Mouse (Mus musculus): ENCODE results near the gene Qars. TPM values are rescaled to one million over a fixed set of nuclear protein-coding genes. Genes with fewer than 3 reads are reported as not detected.

Gene Qars
- total RNA-seq (2021), result 10 to 100 TPM; 76.4 to 90.3 TPM
- long read RNA-seq, experiment 1, transcript Qars-201 (24 exons, 2,800 nt), result major isoform, 32 of 44 reads
- long read RNA-seq, experiment 1, partial matches to known transcripts, result 12 of 44 reads
- long read RNA-seq, experiment 1, other reads (novel, unspliced or antisense), result 0 of 44 reads
- long read RNA-seq, experiment 2, transcript Qars-201 (24 exons, 2,800 nt), result major isoform, 17 of 21 reads
- long read RNA-seq, experiment 2, partial matches to known transcripts, result 4 of 21 reads
- long read RNA-seq, experiment 2, other reads (novel, unspliced or antisense), result 0 of 21 reads

DNA sequence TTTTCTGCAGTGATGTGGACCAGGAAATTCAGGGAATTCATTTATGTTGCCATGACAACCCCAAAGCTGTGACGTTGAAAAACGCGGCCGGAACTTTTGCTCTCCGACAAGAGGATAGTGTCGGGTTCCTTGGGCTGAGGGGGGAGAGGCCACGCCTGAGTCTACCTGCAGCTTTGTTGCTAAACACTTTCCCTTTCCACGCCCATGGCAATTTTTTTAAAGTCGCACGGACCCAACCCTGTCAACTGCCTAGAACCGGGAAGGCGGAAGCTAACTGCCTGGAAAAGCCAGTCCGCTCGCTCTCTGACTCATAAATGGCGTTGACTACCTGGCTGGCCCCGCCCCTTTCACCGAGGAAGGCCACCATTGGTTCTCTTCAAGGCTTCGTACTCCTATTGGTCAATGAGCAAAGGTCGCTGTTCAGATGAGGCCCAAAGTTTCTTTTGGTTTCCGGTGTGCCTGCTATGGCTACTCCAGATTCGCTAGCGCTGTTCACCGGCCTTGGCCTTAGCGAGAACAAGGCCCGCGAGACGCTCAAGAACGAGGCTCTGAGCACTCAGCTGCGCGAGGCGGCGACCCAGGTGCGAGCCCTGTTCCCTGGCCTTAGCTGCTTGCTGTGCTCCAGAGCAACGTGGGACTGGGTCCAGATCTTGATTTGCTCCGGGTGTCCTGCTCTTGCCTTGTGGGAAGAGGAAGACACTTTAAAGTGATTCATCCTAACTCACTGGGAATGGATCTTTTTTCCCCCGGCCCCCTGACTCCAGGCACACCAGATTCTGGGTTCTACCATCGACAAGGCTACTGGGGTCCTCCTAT, at the start of gene Qars:
Qars (plus strand) TSS at position 88 of the 816 bp plus-strand sequence.
- DNase-seq, result peak; percentile 96 to 97

DNA sequence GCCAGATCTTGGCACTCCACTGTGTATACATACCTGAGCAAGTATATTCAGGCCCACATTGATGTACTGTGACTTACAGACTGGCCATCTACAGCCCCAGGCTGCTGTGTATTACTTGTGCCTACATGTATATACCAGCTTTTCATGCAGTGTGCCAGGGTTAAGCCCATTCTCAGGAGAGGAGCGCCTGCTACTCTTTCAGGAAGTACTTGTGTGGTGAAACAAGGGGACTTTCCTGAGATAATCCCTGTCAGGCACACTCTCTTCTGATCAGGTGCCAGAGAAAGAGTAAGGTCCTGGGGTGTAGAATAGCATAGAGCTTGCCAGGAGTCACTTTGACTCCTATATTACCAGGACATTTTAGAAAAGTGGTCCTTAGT, 47.6 kb upstream of the Qars start:
- peak in 1 of 2 experiments; percentile 25 for DNase-seq

DNA sequence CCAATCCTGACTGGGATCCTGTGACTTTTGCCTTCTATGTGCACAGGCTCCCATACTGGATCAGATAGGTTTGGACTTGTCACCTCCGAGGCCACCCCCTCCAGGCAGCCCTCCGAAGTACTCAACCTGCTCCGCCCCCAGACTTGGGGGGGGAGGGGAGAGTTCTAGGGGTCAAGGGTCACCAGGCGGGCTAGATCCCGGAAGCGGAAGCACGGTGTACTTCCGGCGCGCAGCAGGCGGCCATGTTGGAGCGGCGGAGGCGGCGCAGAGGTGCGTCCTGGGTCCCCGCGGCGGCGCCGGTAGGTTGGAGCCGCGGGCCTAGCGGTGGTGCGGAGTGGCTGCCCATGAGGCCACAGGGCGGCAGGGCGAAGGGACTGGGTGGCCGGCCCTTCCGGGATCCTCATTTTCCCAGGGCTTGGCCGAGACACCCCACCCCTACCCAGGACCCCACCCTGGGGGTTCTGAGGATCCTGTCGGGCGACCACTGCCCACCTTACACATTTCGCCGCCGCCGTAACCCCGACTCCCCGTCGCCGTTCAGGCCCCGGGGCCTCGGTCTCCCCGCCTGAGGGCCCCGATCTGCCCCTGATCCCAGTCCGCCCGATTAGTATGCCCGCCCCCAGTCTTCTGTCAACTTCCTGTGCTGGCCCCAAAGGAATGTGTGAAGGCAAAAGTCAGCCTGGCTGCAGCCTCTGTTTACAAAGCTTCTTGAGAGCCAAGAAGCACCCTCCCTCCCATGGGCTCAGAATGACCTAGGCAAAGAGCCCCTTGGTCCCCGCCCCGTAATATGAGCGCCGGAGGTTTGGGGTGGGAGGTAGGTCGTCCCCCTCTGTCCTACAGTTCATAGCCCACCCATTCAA, 47.0 kb upstream of the Qars start, which contains the start of gene Ccdc71:
Ccdc71 (plus strand) TSS at position 209 of the 860 bp plus-strand sequence.
- DNase-seq, result peak; percentile 89 to 92

- peak in 1 of 2 experiments; percentile 40 for DNase-seq
Measured at GRCm38 (mm10) chr9:108461181-108461631, 46.3 kb upstream of the Qars start, which contains the start of gene Klhdc8b. Klhdc8b (minus strand) TSS chr9:108461581.

GRCm38 (mm10) chr9:108461675-108462074, 45.8 kb upstream of the Qars start:
- no peak for DNase-seq

GRCm38 (mm10) chr9:108462192-108462591, 45.3 kb upstream of the Qars start:
- peak; percentile 61 to 63 for DNase-seq

DNA sequence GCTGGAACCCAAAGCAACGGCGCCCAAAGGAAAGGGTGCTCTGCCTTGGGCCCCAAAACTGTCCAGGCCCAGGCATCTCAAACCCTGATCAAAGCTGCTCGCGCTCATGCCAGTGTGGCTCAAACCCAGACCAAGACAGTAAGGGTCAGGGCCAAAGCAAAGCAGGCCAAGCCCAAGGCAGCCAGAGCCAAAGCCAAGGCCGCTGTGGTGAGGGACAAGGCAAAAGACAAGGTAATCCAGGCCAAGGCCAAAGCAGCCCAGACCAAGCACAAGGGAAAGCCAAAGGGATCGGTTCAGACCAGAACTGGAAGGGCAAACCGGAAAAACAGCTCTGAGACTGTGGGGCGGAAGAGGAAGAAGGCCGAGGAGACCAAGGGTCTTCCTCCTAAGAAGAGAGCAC, 43.8 kb upstream of the Qars start:
- no peak for DNase-seq

DNA sequence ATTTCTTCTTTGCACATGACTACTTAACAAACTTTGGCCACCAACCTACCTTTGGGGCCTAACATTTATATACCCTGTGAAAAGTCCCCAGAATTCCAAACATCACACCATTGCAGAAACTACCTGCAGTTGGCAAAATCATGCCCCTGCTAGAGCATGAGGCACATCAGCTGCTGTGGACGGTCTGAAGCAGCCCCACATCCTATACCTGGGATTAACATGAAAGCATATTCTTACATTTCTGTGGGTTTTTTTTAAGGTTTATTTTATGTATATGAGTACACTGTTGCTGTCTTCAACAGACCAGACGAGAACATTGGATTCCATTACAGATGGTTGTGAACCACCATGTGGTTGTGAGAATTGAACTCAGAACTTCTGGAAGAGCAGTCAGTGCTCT, 41.3 kb upstream of the Qars start:
- DNase-seq, result no peak

GRCm38 (mm10) chr9:108469430-108469829, 38.1 kb upstream of the Qars start:
- no peak for DNase-seq

GRCm38 (mm10) chr9:108469845-108470244, 37.7 kb upstream of the Qars start:
- no peak for DNase-seq

GRCm38 (mm10) chr9:108474528-108474927, 33.0 kb upstream of the Qars start:
- no peak for DNase-seq

- DNase-seq, result peak; percentile 93 to 96
Measured at GRCm38 (mm10) chr9:108478638-108479156, 28.8 kb upstream of the Qars start.

DNA sequence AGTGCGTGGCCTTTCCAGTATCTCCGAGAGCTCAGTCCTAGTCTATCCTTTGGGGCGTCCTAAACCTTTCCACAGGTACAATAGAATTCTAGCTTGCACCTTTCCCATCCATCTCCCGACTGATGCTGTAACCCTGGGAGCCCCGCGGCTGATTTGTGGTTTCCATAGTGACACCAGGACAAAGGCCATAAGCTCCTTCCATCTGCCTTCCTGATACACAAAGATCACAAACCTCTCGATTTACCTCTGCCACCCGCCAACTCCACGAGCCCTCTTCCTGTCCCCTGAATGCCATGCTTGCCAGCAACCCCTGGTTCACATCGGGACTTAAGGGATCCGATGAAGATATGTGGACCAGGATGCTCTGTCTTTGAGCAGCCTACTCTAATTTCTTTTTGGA, 28.3 kb upstream of the Qars start:
- DNase-seq, result no peak

DNA sequence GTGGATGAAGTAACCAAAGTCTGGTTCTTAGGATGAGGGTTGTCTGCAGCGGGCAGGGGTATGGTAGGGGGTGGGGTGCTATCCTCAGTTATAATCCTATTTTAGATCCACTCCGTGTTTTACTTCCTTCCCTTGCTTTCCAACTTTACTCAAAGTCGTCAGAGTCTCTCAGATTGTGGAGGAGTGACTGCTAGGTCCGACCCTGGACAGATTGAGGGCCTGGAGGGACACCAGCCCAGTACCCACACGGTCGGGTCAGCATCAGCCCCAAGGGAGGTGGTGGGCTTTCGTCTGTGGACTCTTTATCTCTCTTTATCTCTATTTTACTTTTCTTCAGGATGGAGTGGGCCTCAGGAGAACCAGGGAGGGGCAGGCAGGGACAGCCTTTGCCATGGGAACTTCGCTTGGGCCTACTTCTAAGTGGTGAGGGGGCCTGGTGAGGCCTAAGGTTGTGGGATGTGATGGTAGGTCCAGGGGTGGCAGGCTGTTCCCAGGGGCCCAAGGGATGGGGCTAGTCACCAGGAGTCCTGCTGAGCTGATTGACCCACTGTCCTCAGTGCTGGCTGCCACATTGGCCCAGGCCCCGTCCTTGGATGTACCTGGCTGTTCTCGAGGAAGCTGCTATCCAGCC, 27.7 kb upstream of the Qars start, which contains the start of gene Lamb2:
Lamb2 (plus strand) TSS at position 16 of the 631 bp plus-strand sequence.
- peak; percentile 76 to 91 for DNase-seq

DNA sequence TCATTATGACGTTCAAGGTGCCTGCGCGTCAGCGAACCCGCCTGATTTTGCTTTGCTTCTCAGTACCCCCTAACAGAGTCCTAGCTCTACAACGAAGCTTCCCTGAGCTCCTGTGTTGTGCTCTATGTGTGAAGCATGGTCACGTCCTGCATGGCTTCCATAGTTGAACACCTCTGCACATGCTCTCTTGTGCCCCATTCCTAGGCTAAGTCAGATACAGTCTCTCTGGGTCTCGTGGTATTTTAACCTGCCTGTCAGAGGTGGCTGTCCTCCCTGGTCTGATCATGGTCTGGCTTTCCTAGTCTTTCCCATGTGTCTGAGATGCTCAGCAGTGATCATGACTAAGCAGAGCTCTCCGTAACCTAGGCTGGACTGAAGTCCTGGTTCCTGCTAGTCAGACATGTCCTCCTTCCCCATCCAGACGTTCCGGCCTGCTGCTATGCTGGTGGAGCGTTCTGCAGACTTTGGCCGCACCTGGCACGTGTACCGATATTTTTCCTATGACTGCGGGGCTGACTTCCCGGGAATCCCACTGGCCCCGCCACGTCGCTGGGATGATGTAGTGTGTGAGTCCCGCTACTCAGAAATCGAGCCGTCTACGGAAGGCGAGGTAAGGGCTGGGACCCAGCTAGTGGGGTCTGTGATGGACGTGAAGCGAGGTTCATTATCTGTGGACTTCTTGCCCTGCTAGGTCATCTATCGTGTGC, 26.5 kb upstream of the Qars start:
- DNase-seq, result peak in 1 of 2 experiments; percentile 47

DNA sequence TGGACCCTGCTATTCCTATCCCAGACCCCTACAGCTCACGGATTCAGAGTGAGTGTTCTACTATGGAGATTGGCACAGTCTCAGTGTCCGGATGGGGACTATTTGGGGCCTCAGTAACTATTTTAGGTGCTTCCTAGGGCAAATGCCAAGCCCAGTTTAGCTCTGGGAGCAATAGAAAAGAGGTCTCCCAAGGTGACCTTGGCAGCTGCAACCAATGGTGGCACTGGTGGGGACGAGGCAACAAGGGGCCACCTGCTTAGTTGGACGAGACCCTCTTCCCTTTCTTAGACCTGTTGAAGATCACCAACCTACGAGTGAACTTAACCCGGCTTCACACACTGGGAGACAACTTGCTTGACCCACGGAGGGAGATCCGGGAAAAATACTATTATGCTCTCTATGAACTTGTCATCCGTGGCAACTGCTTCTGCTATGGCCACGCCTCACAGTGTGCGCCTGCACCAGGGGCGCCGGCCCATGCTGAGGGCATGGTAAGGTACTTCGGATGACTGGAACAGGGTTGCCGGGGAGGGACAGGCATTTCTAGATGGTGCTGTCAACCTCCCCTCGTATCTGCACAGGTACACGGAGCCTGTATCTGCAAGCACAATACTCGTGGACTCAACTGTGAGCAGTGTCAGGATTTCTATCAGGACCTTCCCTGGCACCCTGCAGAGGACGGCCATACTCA, 25.8 kb upstream of the Qars start:
- peak; percentile 63 to 71 for DNase-seq

DNA sequence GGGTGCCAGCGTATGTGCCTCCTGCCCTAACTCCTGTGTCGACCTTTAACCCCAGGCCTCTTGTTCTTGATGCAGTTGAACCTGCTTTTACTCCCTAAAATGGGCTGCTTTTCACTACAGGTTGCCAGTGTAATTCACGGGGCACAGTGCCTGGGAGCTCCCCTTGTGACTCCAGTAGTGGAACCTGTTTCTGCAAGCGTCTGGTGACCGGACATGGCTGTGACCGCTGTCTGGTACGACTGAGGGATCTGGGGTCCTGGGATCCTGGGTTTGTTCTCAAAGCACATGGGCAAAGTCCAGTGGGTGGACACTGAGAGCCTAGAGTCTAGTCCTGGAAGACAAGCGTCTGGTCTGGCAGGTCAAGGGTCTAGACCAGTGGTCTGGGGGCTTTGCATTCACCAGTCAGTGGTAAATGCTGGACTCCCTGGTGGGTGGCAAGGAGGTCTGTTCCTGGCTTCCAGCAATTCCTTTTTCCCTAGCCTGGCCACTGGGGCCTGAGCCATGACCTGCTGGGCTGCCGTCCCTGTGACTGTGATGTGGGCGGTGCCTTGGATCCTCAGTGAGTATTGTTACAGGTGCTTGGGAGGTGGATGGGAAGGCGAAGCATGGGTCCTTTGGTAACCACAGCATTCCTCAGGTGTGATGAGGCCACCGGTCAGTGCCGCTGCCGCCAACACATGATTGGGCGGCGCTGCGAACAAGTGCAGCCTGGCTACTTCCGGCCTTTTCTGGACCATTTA, 24.3 kb upstream of the Qars start:
- no peak for DNase-seq

DNA sequence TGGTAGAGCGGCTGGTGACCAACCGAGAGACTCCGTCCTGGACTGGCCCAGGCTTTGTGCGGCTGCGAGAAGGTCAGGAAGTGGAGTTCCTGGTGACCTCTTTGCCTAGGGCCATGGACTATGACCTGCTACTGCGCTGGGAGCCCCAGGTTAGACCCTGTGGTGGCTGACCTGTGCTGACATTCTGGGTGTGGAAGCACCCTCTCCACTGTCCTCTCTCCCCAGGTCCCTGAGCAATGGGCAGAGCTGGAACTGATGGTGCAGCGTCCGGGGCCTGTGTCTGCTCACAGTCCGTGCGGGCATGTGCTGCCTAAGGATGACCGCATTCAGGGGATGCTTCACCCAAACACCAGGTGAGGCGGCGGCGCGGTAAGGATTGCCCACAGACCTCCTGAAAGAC, 23.5 kb upstream of the Qars start:
- DNase-seq, result peak in 1 of 2 experiments; percentile 2

DNA sequence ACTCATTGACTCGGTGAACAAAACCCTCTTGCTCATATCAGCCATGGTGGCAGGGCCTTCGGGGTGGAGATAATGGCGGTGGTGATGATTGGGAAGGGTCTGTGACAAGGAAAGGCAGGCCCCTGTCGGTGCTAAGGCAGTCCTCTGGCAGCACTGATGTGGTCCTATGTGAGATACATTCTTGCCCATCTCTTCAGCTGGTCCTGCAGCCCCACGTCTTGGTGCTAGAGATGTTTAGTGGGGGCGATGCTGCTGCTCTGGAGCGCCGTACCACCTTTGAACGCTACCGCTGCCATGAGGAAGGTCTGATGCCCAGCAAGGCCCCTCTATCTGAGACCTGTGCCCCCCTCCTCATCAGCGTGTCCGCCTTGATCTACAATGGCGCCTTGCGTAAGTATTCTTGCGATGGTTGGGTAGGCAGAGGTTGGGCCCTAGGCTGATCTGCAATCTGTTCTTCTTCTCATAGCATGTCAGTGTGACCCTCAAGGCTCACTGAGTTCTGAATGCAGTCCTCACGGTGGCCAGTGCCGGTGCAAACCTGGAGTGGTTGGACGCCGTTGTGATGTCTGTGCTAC, 22.1 kb upstream of the Qars start:
- peak in 1 of 2 experiments; percentile 0 for DNase-seq

Measured in heart, adult 18-20 months (tissue).